Mouse (Mus musculus): ENCODE measurements around the gene Hist1h1d. TPM values are rescaled to one million over a fixed set of nuclear protein-coding genes. Genes with fewer than 3 reads are reported as not detected.

Gene Hist1h1d
- 10 to 100 TPM; 17.8 to 19.5 TPM for total RNA-seq (2021)
- long read RNA-seq, experiment 1 = 0 reads
- long read RNA-seq, experiment 2 = 0 reads

DNA sequence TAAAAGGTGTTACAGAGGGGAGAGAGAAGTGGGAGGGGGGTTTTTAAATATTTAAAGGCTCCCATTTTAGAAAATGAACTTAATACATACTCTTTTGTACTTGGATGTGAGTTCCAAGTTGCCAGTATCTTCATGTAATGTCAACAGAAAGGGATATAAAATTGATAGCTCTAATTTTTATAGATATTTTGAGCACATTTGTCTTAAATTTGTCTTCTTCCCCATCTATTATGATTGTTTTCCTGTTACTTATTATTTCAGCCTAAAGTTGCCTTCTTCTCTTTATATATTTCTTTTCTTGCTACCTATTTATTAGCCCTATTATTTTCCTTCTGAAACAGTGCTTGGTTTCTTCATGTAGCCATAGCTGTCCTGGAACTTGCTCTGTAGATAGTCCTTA, at the start of gene Hist1h1d:
TSS of gene Hist1h1d (plus strand) at position 301 of the 400 bp plus-strand sequence.
- DNase-seq = no peak

- DNase-seq = no peak
Observed at GRCm38 (mm10) chr13:23503797-23504196, 49.3 kb upstream of the Hist1h1d start.

- DNase-seq = no peak
Observed at GRCm38 (mm10) chr13:23505662-23506345, 47.3 kb upstream of the Hist1h1d start.

GRCm38 (mm10) chr13:23506351-23506750, 46.7 kb upstream of the Hist1h1d start:
- peak; percentile 12 for DNase-seq

GRCm38 (mm10) chr13:23506819-23507515, 46.1 kb upstream of the Hist1h1d start:
- DNase-seq = no peak

- no peak for DNase-seq
Observed at GRCm38 (mm10) chr13:23510127-23510526, 42.9 kb upstream of the Hist1h1d start.

GRCm38 (mm10) chr13:23513517-23513916, 39.5 kb upstream of the Hist1h1d start:
- DNase-seq = no peak

DNA sequence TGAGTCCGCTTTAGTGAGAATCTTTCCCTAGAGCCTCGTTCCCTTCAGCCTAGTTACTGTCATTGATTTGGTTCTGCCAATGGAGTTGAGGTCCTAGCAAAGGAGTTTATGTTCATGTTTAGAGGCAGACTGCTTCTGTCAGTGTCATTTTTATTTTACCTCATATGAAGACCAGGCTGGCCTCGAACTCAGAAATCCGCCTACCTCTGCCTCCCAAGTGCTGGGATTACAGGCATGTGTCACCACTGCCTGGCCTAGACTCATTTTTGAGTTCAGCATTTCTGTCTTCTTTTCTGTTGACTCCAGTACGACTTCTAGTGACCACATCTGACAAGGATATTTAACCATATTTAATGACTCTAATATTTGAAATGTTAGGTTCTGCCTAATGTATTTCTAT, 37.8 kb upstream of the Hist1h1d start:
- DNase-seq = no peak

DNA sequence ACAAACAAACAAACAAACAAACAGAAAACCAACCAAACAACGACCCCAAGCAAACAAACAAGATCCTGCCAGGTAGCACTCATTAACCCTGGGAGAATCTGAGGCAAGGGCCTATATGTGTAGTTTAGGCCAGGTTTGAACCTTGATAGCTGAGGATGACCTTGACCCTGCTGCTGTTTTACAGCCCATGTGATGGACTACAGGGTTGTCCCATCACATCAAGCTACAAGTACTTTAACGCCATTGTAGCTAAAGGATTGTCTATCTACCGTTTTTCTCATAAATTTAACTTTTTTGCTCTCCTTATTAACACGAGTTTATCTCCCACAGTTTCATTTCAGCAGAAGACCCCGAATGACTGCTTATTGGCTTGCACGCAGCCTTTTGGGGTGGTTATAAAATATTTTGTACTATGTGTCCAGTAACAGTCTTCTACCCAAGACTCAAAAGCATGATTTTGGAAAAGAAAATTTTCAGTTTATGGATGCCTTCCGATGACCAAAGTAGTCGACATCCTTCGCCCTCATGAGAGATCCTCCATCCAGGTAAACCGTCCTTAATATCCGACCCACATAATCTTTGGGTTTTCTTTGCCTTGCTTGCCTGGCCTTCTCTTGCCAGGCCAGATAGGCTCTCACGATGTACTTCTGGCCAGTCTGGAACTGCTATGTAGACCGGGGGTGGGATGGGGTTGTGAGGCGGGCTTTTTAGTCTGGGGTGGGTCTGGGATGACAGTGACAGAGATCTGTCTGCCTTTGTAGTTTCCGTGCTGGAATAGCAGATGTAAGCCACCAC, 37.0 kb upstream of the Hist1h1d start:
- no peak for DNase-seq

DNA sequence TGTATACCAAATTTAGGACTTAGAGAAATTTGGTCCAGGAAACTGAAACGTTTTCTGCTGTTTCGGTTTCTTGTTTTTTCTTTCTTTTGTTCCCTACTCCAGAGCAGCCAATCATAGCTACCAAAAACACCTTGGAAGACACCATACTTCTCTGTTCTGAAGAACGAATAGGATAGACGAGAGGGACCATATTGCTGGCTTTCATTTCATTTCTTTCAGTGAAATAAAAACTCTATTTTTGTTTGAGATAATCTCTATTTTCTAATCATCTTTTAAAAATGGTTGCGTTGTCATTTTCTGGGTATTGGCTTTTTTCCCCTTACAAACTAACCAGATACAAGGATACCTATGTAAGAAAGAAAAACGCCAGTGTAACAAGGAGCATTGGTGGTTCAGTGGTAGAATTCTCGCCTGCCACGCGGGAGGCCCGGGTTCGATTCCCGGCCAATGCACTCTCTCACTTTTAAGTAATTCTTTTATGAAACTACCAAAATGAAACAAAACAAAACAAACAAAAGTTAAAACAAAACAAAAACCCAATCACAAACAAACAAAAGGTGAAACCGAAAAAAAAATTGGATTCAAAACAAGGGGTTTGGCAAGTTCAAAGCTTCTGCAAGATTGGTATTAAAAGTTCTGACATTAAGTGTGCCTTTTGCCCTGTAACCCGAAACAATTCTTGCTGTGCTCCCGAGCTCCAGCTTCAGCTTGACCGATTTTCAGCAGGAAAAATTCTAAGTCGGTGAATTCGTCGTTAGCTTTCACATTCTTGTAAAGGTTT, 36.0 kb upstream of the Hist1h1d start:
- DNase-seq = peak; percentile 75

- peak; percentile 76 for DNase-seq
Observed at GRCm38 (mm10) chr13:23517603-23518294, 35.3 kb upstream of the Hist1h1d start.

- no peak for DNase-seq
Observed at GRCm38 (mm10) chr13:23518295-23518603, 34.8 kb upstream of the Hist1h1d start.

GRCm38 (mm10) chr13:23518885-23519284, 34.2 kb upstream of the Hist1h1d start:
- DNase-seq = peak; percentile 53

DNA sequence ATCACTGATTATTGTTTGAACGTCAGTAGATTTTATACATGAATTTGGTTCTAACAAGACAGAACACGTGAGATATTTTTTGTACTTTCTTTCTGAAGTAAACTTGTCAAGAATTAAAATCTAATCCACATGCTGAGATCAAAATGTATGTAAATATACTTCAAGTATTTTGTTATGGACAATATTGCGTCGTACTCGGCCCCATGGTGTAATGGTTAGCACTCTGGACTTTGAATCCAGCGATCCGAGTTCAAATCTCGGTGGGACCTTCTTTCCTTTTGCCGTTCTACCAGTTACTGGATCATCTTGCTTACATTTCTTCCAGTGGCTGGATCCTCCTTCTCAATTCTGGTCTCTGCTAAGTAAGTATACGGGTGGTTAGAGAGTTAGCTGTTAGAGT, 33.6 kb upstream of the Hist1h1d start:
- DNase-seq = peak; percentile 52

DNA sequence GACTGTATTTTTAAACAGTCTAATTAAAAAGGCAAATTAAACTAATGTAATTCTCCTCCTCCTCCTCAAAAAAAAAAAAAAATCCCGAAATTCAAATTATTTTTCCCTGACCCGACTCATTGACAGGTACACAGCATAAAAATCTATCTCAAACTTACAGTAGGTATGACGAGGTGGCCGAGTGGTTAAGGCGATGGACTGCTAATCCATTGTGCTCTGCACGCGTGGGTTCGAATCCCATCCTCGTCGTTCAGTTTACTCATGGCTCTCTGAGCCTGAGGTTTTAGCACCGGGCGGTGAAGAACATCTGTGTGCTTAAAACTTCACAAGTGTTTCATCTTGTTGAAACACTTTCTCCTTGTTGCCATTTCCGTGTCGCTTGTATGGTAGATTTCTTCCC, 31.4 kb upstream of the Hist1h1d start:
- DNase-seq = peak; percentile 56

DNA sequence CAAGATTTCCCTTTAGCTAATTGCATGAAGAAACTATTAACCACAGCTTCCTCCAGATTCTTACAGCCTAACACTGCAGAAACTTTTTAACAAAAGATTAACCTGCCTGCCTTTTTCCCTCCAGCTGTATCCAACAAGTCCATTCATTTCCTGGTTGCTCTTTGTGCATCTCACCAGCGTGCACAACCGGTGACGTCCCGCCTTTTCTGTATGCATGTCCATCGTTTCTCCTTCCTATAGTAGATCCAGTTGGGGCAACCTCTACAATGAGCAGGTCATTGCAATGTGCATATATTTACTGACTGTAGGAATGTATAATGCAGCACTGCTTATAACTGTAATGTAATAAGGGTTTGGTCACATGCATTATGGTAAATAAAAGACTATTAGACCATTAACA, 29.1 kb upstream of the Hist1h1d start:
- no peak for DNase-seq

DNA sequence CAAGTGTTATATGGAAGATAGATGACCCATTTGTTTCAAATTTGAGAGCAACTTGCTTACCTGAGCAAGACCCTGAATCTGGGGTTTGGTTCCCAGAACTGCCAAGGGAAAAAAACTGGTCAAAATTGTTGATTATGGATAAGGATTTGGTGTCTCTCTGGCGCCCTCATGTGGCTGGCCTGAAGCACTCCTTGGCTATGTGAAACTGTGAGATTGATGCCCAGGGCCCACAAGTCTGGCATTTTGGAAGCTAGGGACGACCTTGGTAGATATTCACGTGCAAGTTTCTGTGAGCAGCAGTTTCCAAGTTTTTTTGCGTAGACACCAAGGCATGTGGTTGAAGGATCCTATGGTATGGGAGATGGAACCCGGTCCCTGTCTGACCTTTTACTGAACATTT, 28.4 kb upstream of the Hist1h1d start:
- DNase-seq = peak; percentile 76

- DNase-seq = no peak
Observed at GRCm38 (mm10) chr13:23525901-23526300, 27.2 kb upstream of the Hist1h1d start.

GRCm38 (mm10) chr13:23526312-23526711, 26.8 kb upstream of the Hist1h1d start:
- peak; percentile 87 for DNase-seq

- DNase-seq = no peak
Observed at GRCm38 (mm10) chr13:23529005-23529404, 24.1 kb upstream of the Hist1h1d start.

- DNase-seq = no peak
Observed at GRCm38 (mm10) chr13:23529480-23530165, 23.4 kb upstream of the Hist1h1d start.

All from gastrocnemius, postnatal 10 days (tissue).